Mouse (Mus musculus) small intestine, adult 2 months (tissue): ENCODE measurements at regions not wholly inside any gene's neighbourhood (a gene's known extent, or its start where the extent isn't known, plus 50 kb on each side); places are given as distances from the start of the nearest gene placed in this dataset.

Experiments
- CTCF ChIP-seq: fragments of 200-500 bp; IDR thresholded peaks from 2 replicates; pipeline ENCODE4 v1.5.1; 2012; ENCODE audit warnings: low read depth, mild to moderate bottlenecking, control low read depth, inconsistent platforms, low read length, moderate library complexity, mixed read lengths; ENCODE audit not compliant: insufficient replicate concordance, insufficient read length; ENCODE audit errors: extremely low read depth
- POLR2A ChIP-seq: fragments of 200-500 bp; IDR thresholded peaks from 2 replicates; pipeline ENCODE4 v1.6.1; 2012; ENCODE audit warnings: low read depth, mild to moderate bottlenecking, control low read depth, inconsistent platforms, low read length, moderate library complexity

- no peak for TF ChIP-seq POLR2A
- no peak for TF ChIP-seq CTCF
These were observed 129.1 kb upstream of the Thumpd2 start for GRCm38 (mm10) chr17:81194006-81194405.
